Mouse (Mus musculus) skeletal muscle tissue, adult 2 months (tissue): Measurements from ENCODE around the gene Aup1.

Experiments used
- DNase-seq: peaks from one replicate; pipeline ENCODE4 v3.0.0-alpha.2; 2012; ENCODE audit warnings: low read depth, low spot score

The Aup1 gene

GRCm38 (mm10) chr6:83054074-83054851, at the start of gene Aup1:
TSS of gene Aup1 (plus strand) at chr6:83054521.
- DNase-seq = peak; percentile 99

- peak; percentile 72 for DNase-seq
Measured at GRCm38 (mm10) chr6:83004872-83005271, 49.4 kb upstream of the Aup1 start.

- DNase-seq = no peak
Measured at GRCm38 (mm10) chr6:83005444-83006011, 48.8 kb upstream of the Aup1 start.

- DNase-seq = no peak
Measured at GRCm38 (mm10) chr6:83006114-83006513, 48.2 kb upstream of the Aup1 start.

GRCm38 (mm10) chr6:83008659-83009058, 45.7 kb upstream of the Aup1 start:
- DNase-seq = no peak

- no peak for DNase-seq
Measured at GRCm38 (mm10) chr6:83010010-83010409, 44.3 kb upstream of the Aup1 start.

GRCm38 (mm10) chr6:83011255-83011654, 43.1 kb upstream of the Aup1 start:
- DNase-seq = no peak

GRCm38 (mm10) chr6:83011756-83012155, 42.6 kb upstream of the Aup1 start:
- DNase-seq = no peak

- no peak for DNase-seq
Measured at GRCm38 (mm10) chr6:83013444-83013843, 40.9 kb upstream of the Aup1 start.

GRCm38 (mm10) chr6:83014482-83015466, 39.5 kb upstream of the Aup1 start:
- no peak for DNase-seq

GRCm38 (mm10) chr6:83015749-83016148, 38.6 kb upstream of the Aup1 start:
- no peak for DNase-seq

- DNase-seq = peak; percentile 90
Measured at GRCm38 (mm10) chr6:83017190-83017589, 37.1 kb upstream of the Aup1 start.

GRCm38 (mm10) chr6:83019044-83019443, 35.3 kb upstream of the Aup1 start:
- DNase-seq = no peak

- no peak for DNase-seq
Measured at GRCm38 (mm10) chr6:83020121-83020520, 34.2 kb upstream of the Aup1 start.

GRCm38 (mm10) chr6:83020836-83021593, 33.3 kb upstream of the Aup1 start:
- no peak for DNase-seq

GRCm38 (mm10) chr6:83023008-83023407, 31.3 kb upstream of the Aup1 start:
- DNase-seq = no peak

GRCm38 (mm10) chr6:83023786-83024185, 30.5 kb upstream of the Aup1 start:
- DNase-seq = no peak

GRCm38 (mm10) chr6:83024421-83024820, 29.9 kb upstream of the Aup1 start:
- DNase-seq = no peak

- DNase-seq = no peak
Measured at GRCm38 (mm10) chr6:83025221-83025620, 29.1 kb upstream of the Aup1 start.

GRCm38 (mm10) chr6:83027293-83027692, 27.0 kb upstream of the Aup1 start:
- no peak for DNase-seq

GRCm38 (mm10) chr6:83027706-83028105, 26.6 kb upstream of the Aup1 start:
- DNase-seq = no peak
